ENCODE assay signal across 8 mouse cellular contexts in genomic region chr13:28600792-28601191, GRCm38 (mm10).
DNase-seq lines count a peak whose midpoint lies in the region; ATAC-seq and TF ChIP-seq lines count a peak whose summit lies in the region.

No protein-coding gene starts in this region.

- no peak for ATAC-seq in kidney, embryonic 14.5 days (ENCODE audit: low FRiP score, low TSS enrichment)
- peak; percentile 91 for ATAC-seq in megakaryocyte, adult 5-6 weeks (ENCODE audit: poor library complexity, severe bottlenecking)
- no peak for ATAC-seq in hindbrain, embryonic 11.5 days (ENCODE audit: low FRiP score)

- whole genome bisulfite sequencing in kidney, embryonic 14.5 days: 49% methylated on average over 5 of the region's 5 CpGs
- WGBS in hindbrain, embryonic 11.5 days: 80% methylated on average over 5 of the region's 5 CpGs
- WGBS in cerebellum, adult 2 months: 70% methylated on average over 5 of the region's 5 CpGs

- H3K9ac ChIP-seq in kidney, embryonic 14.5 days (ENCODE audit: low read depth, low read length): no peak overlapping the region
- no peak overlapping the region for H3K9ac ChIP-seq in hindbrain, embryonic 11.5 days (ENCODE audit: low read depth, low read length)

- H3K36me3 ChIP-seq in kidney, embryonic 14.5 days (ENCODE audit: control insufficient read depth, insufficient read depth, low read length): no peaks in the 10 kb centered on the region
- no peaks in the 10 kb centered on the region for H3K36me3 ChIP-seq in hindbrain, embryonic 11.5 days (ENCODE audit: control insufficient read depth, insufficient read depth, low read length)

- no peak for TF ChIP-seq CTCF in cerebellum, adult 2 months (IDR thresholded peaks at IDR 0.05; ENCODE audit: borderline replicate concordance, insufficient read depth, low read depth, low read length)

- H3K27ac ChIP-seq in kidney, embryonic 14.5 days (ENCODE audit: low read depth, low read length): peak overlapping the region; percentile 12; the same call in 1 of the 2 replicates
- H3K27ac ChIP-seq in hindbrain, embryonic 11.5 days (ENCODE audit: low read depth, low read length): no peak overlapping the region
- no peak overlapping the region for H3K27ac ChIP-seq in cerebellum, adult 2 months (ENCODE audit: insufficient read depth, low read length)

- H3K27me3 ChIP-seq in kidney, embryonic 14.5 days (ENCODE audit: control insufficient read depth, insufficient read depth, low read length): no peaks in the 10 kb centered on the region
- H3K27me3 ChIP-seq in hindbrain, embryonic 11.5 days (ENCODE audit: control insufficient read depth, insufficient read depth, low read length): no peaks in the 10 kb centered on the region
- no peaks in the 10 kb centered on the region for H3K27me3 ChIP-seq in cerebellum, adult 2 months (ENCODE audit: control insufficient read depth, insufficient read depth, low read length)

- DNase-seq in A20 (ENCODE audit: low read depth, low spot score): peak; percentile 4
- DNase-seq in CD4-positive, CD25-positive, alpha-beta regulatory T cell, adult 2 months (ENCODE audit: low read depth, low spot score): peak; percentile 72
- no peak for DNase-seq in layer of hippocampus, adult 9-10 months (ENCODE audit: low spot score)
- DNase-seq in hindbrain, embryonic 11.5 days (ENCODE audit: low spot score): no peak
- no peak for DNase-seq in cerebellum, adult 2 months
- DNase-seq in gastrocnemius, postnatal 4 days (ENCODE audit: low spot score in 2 of 2): no peak

- no peak for TF ChIP-seq POLR2A in cerebellum, adult 2 months (IDR thresholded peaks at IDR 0.05; ENCODE audit: borderline replicate concordance, insufficient read depth, low read length)

- H3K4me1 ChIP-seq in kidney, embryonic 14.5 days (ENCODE audit: control insufficient read depth, insufficient read depth, low read length): 0 out of 2 replicates have a peak, but pooled peaks cover 8% of the 10 kb centered on the region
- H3K4me1 ChIP-seq in hindbrain, embryonic 11.5 days (replicated peaks; ENCODE audit: control insufficient read depth, insufficient read depth, low read length): no peaks in the 10 kb centered on the region
- no peaks in the 10 kb centered on the region for H3K4me1 ChIP-seq in cerebellum, adult 2 months (ENCODE audit: control insufficient read depth, insufficient read depth, low read length)

- no peak overlapping the region for H3K4me3 ChIP-seq in kidney, embryonic 14.5 days (ENCODE audit: low read length)
- H3K4me3 ChIP-seq in hindbrain, embryonic 11.5 days (ENCODE audit: low read depth, low read length): no peak overlapping the region
- no peak overlapping the region for H3K4me3 ChIP-seq in cerebellum, adult 2 months (replicated peaks; ENCODE audit: insufficient read depth, low read depth, low read length)

- H3K9me3 ChIP-seq in kidney, embryonic 14.5 days (ENCODE audit: control insufficient read depth, low read length): no peaks in the 10 kb centered on the region
- no peaks in the 10 kb centered on the region for H3K9me3 ChIP-seq in hindbrain, embryonic 11.5 days (ENCODE audit: control insufficient read depth, low read length)

- no peak overlapping the region for H3K4me2 ChIP-seq in kidney, embryonic 14.5 days (replicated peaks; ENCODE audit: low read depth, low read length)
- H3K4me2 ChIP-seq in hindbrain, embryonic 11.5 days (replicated peaks; ENCODE audit: low read depth, low read length): no peak overlapping the region

Comparison
In these comparisons a context has a peak if more than half of its experiments do, and no peak if none do; other contexts are left out.
1. DNase-seq: peak in A20 (single experiment) and CD4-positive, CD25-positive, alpha-beta regulatory T cell, adult 2 months (single experiment); none in layer of hippocampus, adult 9-10 months (single experiment), hindbrain, embryonic 11.5 days (single experiment), cerebellum, adult 2 months (0 of 2) and gastrocnemius, postnatal 4 days (0 of 2).